Mouse (Mus musculus): ENCODE data around the gene Card19.

DNA sequence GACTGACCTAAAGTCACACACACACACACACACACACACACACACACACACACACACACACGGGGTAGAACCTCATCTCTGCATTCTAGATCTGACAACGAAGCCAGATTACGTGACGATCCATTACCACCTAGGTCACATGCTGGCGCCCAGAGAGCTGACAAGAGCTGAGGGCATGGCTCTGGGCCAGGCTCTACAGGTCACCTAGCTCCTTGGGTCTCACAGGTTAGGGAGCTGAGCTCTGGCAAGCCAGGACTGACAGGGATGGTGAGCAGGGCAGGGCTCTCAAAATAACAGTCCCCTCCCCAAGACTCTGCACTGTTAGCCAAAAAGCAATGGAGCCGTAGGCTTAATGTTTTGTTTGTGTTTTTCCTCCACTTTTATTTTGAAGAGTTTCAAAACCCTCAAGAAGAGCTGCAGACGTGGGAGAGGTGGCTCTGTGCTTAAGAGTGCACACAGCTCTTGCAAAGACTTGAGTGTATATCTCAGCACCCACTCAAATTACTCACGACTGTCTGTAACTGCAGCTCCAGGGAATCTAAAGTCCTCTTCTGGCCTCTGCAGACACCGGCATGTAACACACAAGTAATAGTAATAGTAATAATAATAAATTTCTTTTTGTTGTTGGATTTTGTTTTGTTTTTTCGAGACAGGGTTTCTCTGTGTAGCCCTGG is 57.7 kb downstream of the Card19 start:
- TF ChIP-seq CTCF (IDR thresholded peaks at IDR 0.05; ENCODE audit: control insufficient read depth, insufficient read depth, insufficient replicate concordance, low read depth, low read length), result no peak
- no peak for TF ChIP-seq POLR2A (IDR thresholded peaks at IDR 0.05; ENCODE audit: control insufficient read depth, low read depth, low read length)

Measured in testis, adult 2 months (tissue).